Mouse (Mus musculus) thymus, adult 2 months (tissue): ENCODE results near the gene Rnf34.

Source experiments
- CTCF ChIP-seq: fragments of 200-500 bp; IDR thresholded peaks from 2 replicates; pipeline ENCODE4 v1.5.1; 2012; ENCODE audit warnings: mild to moderate bottlenecking, control low read depth, low read length, moderate library complexity, borderline replicate concordance; ENCODE audit not compliant: control insufficient read depth, poor library complexity, insufficient read depth; ENCODE audit errors: extremely low read depth
- POLR2A ChIP-seq: fragments of 200-500 bp; IDR thresholded peaks from 2 replicates; pipeline ENCODE4 v1.6.1; 2012; ENCODE audit warnings: mild to moderate bottlenecking, low read length, control low read depth, moderate library complexity; ENCODE audit not compliant: control insufficient read depth, poor library complexity, insufficient read depth; ENCODE audit errors: extremely low read depth

DNA sequence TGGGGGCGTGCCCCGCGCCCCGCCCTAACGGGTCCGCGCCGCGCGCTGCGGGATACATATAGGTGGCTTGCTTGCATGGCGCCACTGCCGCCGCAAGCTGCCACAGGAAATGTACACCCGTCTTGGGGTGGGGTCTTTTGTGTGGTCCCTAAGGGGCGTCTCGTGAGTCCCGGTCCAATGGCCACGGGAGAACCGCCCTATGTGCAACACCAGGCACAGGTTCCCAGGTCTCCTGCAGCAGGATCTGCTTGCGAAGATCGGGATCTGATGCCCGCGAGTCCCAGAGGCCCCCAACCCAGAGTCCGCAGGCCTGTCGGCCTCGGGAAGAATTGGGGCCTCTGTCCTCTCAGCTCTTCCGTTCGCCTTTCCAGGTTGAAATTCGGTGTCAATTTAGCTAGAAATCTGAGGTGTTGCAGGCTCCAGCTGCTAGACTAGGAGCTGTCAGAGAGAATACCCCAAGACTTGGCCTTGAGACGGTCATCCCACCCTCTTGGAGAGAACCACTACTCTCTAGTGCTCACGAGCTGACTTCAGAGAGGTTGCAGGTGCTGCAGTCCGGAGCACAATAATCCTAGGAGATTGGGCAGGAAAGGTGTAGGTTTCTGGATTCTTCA lies 50.8 kb downstream of the Rnf34 start:
- TF ChIP-seq CTCF, result no peak; the same call in 1 of the 2 replicates
- TF ChIP-seq POLR2A, result no peak; the same call in 1 of the 2 replicates
